Mouse (Mus musculus) lung, adult 2 months (tissue): ENCODE measurements around the gene Entpd4b. TPM values are rescaled to one million over a fixed set of nuclear protein-coding genes. Genes with fewer than 3 reads are reported as not detected.
"Not testable (repeated sequence)": the region's sequence is repeated elsewhere in the genome, so short reads cannot be mapped to it uniquely, and the experiment has no call there.

Experiments
- DNase-seq: peaks from one replicate; pipeline ENCODE4 v3.0.0; 2022
- H3K4me1 ChIP-seq: fragments of 200-500 bp; 2 replicates; pipeline ENCODE4 v1.6.1; 2011; ENCODE audit warnings: low read length; ENCODE audit not compliant: control insufficient read depth, insufficient read depth
- H3K4me3 ChIP-seq: fragments of 200-500 bp; replicated peaks from 2 replicates; pipeline ENCODE3; 2011; ENCODE audit warnings: low read depth, mild to moderate bottlenecking, control low read depth, low read length; ENCODE audit errors: extremely low read depth
- WGBS: fragments of 180-500 bp; shearing (Covaris S2); methylation state at CpG from one replicate; pipeline ENCODE4 v1.1.7; 2018; 5-methylcytosine and 5-hydroxymethylcytosine counted together
- polyA plus RNA-seq: library from polyadenylated mRNA; depleted of rRNA; stranded (reverse); fragments of >200 nt; gene quantifications from 2 replicates; pipeline ENCODE4 v1.2.3, GENCODE M21; 2012; rRNA removed

The Entpd4b gene
- polyA plus RNA-seq = 15.2 and 26.2 TPM in 2 replicates

DNA sequence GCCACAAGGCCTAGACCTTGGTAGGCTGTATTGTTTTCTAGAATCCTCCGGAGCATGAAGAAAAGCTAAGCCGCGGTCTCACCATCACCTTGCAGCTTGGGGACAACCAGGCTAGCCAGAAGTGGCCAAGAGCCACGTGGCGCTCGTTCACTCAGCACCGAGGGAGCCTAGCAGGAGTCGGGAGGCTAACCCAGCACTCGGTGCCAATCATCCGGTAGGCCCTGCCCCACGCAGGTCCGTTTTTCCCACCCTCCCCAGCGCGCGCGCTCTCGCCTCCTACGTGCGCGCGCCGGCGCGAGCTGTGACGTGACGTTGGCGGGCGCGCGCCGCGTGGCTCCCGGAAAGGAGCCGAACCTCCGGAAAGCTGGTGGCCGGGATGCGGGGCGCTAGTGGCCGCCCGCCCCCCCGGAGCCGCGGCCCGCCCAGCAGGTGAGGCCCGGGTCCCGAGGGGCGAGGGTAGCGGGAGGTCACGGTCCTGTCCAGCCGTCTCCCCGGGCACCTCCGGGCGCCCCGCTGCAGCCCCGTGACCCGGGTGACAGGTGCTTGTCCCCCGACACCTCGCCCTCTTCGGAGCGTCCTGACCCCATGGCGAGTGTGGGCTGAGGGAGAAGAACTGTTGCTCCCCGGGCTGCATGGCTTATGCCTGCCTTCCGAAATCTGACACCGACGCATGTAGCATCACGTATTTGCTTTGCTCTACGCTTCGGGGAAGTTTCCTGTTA, at the start of gene Entpd4b:
Gene Entpd4b, plus strand, starts transcription at position 315 of the 722 bp plus-strand sequence.
- WGBS = no CpG with 5 or more reads among the region's 68 CpGs
- H3K4me1 ChIP-seq = not testable (repeated sequence)

DNA sequence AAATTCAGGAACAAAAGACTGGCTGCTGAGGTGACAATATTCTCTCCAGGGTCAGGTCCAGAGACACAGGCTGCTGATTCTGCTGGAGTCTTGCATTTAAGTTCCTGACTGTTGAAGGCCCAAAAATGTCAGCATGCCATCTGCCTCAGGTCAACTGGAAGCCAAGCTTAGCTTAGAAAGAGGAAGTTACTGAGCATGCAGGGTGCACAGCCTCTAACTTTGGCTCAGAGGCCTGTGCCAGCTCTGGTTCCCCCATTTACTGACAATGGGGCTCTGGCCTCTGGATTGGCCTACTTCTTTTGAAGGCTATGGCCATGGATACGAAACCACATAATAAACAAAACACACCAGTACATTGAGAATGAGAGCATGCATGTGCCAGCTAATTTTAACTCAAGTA, 48.2 kb upstream of the Entpd4b start:
- not testable (repeated sequence) for DNase-seq, H3K4me1 ChIP-seq, H3K4me3 ChIP-seq
- WGBS = no CpG with 5 or more reads among the region's 1 CpGs

More for the DNA sequence above, at the start of gene Entpd4b:
- DNase-seq, H3K4me3 ChIP-seq: not testable (repeated sequence)

DNA sequence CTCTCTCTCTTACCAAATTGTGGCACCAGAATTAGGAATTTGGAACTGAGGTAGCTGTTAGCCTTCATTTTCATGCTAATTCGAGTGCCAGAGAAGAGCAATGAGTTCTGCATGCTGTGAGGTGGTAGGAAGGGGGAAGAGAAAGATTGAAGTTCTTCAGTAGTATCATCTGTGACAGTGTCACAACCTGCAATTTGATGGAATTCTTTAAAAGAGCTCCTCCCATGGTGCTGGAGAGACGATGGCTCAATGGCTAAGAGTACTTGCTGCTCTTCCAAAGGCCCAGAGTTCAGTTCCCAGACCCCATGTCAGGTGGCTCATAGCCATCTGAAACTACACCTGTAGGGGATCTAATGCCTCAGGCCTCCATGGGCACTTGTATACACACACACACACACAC, 42.8 kb upstream of the Entpd4b start, which contains the start of gene Gm27179:
Gene Gm27179, minus strand, starts transcription at position 101 of the 400 bp plus-strand sequence.
- not testable (repeated sequence) for H3K4me1 ChIP-seq, DNase-seq, H3K4me3 ChIP-seq
- no CpG with 5 or more reads among the region's 2 CpGs for WGBS

DNA sequence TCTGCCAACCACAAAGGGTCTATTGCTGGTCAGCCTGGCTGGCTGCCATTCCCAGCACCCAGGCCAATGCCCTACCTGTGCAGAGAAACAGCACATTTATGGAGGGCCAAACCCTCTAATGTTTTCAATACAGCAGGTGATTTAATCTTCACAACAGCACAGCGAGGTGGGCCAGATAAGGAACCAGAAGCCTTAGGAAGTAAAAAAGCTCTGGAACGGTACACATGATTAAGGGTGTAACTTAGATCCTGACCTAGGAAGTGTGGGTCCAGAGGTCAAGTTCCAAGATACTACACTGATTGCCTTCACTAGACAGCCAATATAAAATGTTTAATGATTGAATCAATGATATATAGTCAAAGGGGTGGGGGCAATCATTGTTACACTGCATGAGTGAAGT, 34.4 kb upstream of the Entpd4b start:
- not testable (repeated sequence) for H3K4me3 ChIP-seq, H3K4me1 ChIP-seq, DNase-seq
- WGBS = no CpG with 5 or more reads among the region's 2 CpGs

DNA sequence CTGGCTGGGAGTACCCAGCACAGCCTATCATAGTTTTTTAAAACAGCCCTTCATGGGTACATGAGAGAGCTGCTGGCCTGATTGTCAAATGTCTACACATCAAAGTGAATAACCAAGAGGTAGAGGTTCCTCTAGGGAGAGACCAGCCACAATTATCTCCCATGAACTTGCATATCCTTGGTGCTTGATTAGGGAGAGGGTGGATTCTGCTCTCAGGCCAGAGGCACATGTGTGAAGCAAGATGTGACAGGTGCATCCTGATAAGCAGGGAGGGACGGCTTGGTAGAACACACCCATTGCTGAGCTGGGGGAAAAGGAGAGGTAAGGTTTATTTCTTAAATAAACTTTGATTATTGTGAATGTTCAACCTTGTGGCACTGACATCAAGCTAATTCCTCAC, 32.2 kb upstream of the Entpd4b start:
- not testable (repeated sequence) for H3K4me3 ChIP-seq, DNase-seq, H3K4me1 ChIP-seq
- no CpG with 5 or more reads among the region's 1 CpGs for WGBS

DNA sequence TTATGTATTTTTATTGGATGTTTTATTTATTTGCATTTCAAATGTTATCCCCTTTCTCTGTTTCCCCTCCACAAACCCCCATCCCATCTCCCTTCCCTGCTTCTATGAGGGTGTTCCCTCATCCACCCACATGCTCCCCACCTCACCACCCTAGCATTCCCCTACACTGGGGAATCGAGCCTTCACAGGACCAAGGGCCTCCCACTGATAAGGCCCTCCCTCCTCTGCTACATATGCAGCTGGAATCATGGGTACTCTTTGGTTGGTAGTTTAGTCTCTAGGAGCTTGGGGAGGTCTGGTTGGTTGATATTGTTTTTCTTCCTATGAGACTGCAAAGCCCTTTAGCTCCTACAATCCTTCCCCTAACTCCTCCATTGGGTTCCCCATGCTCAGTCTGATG, 29.0 kb upstream of the Entpd4b start:
- not testable (repeated sequence) for H3K4me3 ChIP-seq, DNase-seq, H3K4me1 ChIP-seq
- WGBS = no CpG with 5 or more reads among the region's 1 CpGs

DNA sequence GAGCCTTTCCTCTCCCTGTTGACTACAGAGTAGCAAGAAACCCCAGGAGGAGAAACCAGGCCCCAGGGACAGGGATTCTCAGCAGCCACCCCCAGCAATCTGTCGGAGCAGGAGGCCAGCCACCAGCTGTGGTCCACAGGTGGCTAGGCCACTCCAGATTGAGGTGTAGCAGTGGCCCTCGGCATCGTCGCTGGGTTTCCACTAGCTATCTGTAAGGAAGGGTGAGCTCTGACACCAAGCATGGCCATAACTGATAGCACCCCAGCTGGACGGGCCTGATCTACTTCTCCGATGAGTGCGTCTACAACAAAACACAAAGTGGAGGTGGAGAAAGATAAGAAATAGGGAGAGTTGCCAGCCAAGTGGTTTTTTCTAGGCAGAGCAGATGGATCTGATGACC, 18.7 kb upstream of the Entpd4b start:
- not testable (repeated sequence) for H3K4me3 ChIP-seq, DNase-seq, H3K4me1 ChIP-seq
- no CpG with 5 or more reads among the region's 7 CpGs for whole genome bisulfite sequencing

DNA sequence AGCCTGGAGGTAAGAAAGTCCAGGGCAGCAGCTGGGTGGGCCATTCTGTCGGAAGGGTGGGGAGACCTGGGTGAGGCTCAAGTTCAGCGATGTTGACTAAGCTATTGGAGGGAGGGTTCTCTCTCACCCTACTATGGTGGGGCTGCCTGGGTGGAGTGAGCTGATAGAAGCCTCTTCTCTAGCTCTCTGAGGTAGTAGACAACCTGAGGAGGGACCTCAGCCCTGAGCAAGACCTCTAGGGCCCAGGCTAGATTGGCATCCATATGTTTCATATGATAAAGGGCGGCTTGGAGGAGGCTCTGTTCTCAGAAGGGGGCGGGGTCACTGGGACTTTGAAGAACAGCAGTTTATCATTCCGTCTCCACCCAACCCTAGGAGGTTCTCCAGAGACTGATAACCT, 15.1 kb upstream of the Entpd4b start:
- not testable (repeated sequence) for H3K4me1 ChIP-seq, H3K4me3 ChIP-seq, DNase-seq
- no CpG with 5 or more reads among the region's 5 CpGs for WGBS

DNA sequence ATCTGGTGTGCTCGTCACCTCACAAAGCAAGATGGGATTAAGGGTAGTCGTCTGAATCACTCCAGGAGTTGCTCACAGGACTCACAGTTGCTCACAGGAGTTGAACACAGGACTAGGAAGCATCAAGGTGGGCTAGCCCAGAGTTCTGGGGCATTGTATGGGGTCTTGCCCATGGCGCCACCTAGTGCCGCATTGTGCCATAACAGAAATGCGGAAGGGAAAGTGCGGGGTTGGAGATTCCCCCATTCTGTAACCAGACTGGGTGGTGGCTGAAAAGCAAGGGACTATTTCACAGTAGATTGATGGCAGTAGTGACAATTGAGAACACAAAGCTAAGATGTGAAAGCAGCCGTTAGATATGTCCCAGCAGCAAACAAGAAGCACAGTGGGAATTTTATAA, 12.5 kb upstream of the Entpd4b start:
- not testable (repeated sequence) for H3K4me1 ChIP-seq, DNase-seq, H3K4me3 ChIP-seq
- no CpG with 5 or more reads among the region's 7 CpGs for WGBS

DNA sequence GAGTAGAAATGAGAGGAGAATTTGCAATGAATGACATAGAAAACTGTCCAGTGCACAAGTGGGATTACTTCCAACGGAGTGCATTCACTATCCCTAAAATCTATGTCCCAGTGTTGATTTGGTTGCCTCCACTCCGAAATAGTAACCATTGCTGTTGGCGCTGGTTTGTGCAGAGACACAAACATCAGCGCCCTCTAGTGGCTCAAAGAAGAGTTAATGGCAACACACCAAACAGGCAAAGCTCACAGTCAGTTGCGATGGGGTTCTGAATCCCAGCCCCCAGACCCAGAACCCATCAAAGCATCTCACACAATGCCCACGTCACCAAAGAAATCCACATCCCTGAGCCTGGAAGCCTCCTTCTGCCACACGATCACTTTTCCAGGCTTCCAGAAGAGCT, 11.2 kb upstream of the Entpd4b start:
- no CpG with 5 or more reads among the region's 7 CpGs for WGBS
- not testable (repeated sequence) for H3K4me1 ChIP-seq, H3K4me3 ChIP-seq, DNase-seq

DNA sequence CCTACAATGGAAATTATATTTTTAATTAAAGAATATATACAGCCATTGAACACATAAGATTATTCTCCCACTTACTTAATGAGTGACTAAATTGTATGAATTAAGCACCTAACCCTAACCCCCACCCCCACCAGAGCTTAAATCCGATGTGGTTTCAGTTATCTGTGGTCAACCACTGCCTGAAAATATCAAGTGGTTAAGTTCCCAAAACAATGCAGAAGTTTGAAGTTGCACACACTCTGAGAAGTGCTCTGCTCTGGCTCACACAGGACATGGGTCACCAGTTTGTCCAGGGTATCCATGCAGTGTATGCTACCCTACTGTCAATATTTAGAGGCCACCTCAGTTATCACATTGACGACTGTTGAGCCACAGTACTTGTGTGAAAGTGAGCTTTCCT, 10.2 kb upstream of the Entpd4b start:
- H3K4me1 ChIP-seq, DNase-seq: not testable (repeated sequence)
- WGBS = no CpG with 5 or more reads among the region's 2 CpGs

DNA sequence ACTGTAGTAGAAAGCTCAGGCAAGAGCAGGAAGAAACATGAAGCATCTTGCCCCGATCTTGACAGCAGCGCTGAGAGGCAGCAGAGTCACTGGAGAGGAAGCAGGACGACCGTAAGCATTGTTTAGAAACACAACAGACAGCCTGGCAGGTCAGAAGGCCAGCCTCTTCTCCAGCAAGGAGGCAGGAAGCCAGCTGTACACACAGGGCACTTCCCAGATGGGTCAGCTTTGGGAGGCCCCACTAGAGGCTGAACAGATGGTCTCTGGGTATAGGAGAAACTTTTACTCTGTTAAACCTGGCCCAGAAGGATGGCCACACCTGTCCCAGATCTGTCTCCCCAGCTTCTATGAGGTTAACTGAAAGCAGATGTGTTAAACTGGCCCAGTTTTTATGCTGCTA, 7.9 kb upstream of the Entpd4b start:
- not testable (repeated sequence) for H3K4me3 ChIP-seq, H3K4me1 ChIP-seq, DNase-seq
- WGBS = no CpG with 5 or more reads among the region's 4 CpGs

More for the DNA sequence above, 10.2 kb upstream of the Entpd4b start:
- H3K4me3 ChIP-seq = not testable (repeated sequence)

DNA sequence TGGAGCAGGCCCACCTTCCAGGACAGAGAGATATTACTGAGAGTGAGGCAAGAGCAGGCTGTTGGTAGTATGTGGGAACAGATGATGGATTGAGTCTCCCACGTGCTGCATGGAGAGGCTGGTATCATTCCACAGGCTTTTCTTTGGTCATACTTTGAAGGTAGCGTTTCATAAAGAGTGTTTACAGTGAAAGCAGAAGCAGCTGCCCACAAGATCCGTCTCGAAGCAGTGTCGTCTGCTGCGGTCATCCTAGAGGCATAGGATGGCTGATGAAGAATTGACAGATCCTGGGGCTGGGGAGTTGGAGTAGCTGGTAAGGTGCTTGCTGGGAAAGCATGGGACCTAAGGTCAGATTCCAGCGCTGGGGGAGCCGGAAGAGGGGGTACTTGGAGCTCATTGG, 1.6 kb downstream of the Entpd4b start:
- not testable (repeated sequence) for H3K4me1 ChIP-seq, DNase-seq, H3K4me3 ChIP-seq
- no CpG with 5 or more reads among the region's 8 CpGs for WGBS

DNA sequence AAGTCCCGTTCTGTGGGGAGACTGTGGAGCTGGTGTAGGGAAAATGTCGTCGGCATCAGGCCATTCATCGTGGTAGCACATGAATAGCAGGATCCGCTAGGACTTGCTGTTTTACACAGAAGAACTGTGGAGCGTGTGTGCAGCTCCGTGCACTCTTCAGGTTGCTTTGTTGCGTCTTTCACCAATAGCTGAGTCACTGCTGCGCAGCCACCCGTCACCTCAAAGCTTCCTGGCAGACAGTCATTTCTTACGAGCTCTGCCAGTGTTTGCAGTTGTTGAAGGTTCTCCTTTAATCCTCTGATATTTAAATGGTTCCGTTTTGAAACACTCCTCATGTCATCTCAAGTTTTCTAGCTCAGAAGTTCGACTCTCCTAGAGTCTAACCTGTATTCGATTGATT, 2.3 kb downstream of the Entpd4b start:
- H3K4me3 ChIP-seq, H3K4me1 ChIP-seq, DNase-seq: not testable (repeated sequence)
- WGBS = no CpG with 5 or more reads among the region's 14 CpGs
